Mouse (Mus musculus): ENCODE results near the gene Itpr2. TPM values are rescaled to one million over a fixed set of nuclear protein-coding genes. Genes with fewer than 3 reads are reported as not detected.
A peak's percentile ranks its signal among the peaks of the same experiment; 100 is the strongest.

Gene Itpr2
- total RNA-seq, 2 experiments from 2014 or later = 38.6 to 45.5 TPM

DNA sequence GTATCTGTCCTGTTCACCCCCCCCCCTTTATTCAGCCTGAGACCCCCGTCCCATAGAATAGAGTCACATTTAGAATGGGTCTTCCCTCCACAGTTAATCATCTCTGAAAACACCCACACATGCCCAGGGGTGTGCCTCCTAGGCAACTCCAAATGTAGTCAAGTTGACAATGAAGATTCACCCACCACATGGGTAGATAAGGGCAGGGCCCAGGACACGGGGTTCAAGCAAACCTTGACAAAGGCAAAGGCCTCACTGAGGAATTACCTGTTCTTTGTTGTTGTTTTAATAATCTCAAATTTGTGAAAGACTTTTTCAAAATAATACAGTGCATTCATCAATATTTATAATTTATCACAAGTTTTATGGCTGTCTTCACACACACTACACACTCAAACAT, 2.4 kb upstream of the Itpr2 start:
- no peak for DNase-seq

GRCm38 (mm10) chr6:146502856-146503255, 833 bp upstream of the Itpr2 start:
- DNase-seq = no peak

DNA sequence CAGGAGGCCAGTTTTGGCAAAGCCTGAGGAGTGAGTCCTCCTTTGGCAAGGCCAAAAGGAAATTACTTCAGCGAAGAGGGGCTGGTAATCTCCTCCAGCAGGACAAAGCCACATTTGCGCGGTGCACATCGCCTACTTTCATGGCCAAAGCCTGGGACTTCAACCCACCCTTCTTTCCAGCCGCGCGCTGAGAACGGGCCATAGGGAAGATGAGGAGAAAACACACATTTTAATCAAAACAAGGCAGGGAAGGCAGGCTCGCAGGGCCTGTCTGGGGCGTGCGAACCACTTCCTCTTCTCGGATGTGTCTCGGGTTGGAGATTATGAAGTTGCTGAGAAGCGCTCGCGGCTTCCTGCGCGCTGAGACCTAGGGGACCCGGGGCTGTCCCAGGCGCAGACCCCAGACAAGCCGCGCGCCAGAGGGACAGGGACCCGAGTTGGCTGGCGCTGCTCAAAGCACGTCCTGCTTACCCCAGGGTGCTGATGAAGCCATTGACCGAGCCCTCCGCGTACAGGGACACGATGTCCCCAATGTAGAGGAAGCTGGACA, 632 bp downstream of the Itpr2 start:
- peak; percentile 67 for DNase-seq

- DNase-seq = no peak
Observed at GRCm38 (mm10) chr6:146500771-146501170, 1.3 kb downstream of the Itpr2 start.

DNA sequence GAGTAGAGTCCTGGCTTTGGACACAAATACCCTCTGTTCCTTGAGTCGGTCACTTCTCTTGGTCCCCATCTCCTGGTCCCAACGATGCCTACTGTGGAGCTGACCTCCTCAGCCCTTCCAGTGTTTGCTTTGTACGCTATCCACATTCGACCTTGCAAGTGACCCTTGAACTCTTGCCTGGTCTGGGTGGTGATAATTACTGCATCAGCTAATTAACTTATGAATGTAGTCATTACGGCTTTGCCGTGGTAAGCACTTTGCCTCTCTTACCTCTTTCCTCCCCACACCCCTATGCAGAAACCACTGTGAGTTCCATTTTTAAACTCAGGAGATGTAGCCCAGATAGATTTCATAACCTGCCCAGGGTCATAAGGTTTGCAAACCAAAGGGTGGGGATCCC, 1.8 kb downstream of the Itpr2 start:
- DNase-seq = no peak

- DNase-seq = no peak
Observed at GRCm38 (mm10) chr6:146499566-146499965, 2.5 kb downstream of the Itpr2 start.

DNA sequence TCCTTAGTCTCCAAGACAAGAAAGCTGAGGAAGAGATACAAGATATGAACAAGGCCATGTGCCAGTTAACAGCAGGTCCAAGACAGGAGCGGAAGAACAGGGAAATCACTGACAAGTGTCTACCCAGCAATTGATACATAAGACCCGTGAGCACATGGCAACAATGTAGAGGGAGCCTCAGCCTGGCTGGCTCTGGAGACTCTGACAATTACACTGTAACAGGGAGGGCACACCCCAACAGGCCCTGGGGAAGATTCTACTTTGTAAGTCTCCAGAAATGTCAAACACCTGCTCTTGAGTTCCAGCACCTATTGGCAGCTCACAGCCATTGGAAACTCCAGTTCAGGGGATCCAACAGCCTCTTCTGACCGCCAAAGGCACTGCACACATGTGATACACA, 3.6 kb downstream of the Itpr2 start:
- no peak for DNase-seq

DNA sequence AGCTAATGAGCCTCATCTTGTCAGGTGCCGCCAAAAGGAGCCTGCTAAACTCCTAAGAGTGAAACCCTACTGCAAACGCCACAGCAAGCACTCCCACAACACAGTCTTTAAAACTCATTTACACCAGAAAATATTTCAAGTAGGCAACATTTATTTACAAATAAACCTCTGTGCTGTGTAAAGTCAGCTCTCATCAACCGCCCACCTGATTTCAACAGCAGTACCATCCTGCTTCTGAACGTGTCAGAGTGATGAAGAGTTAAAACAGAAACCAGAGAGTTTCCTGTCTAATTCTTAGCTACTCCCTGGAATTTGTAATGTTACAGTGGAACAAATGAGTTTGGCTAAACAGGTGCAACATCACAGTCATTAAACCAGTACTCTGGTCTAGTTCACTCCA, 4.2 kb downstream of the Itpr2 start:
- no peak for DNase-seq

GRCm38 (mm10) chr6:146497435-146497834, 4.6 kb downstream of the Itpr2 start:
- DNase-seq = no peak

GRCm38 (mm10) chr6:146491680-146492079, 10.3 kb downstream of the Itpr2 start:
- no peak for DNase-seq

DNA sequence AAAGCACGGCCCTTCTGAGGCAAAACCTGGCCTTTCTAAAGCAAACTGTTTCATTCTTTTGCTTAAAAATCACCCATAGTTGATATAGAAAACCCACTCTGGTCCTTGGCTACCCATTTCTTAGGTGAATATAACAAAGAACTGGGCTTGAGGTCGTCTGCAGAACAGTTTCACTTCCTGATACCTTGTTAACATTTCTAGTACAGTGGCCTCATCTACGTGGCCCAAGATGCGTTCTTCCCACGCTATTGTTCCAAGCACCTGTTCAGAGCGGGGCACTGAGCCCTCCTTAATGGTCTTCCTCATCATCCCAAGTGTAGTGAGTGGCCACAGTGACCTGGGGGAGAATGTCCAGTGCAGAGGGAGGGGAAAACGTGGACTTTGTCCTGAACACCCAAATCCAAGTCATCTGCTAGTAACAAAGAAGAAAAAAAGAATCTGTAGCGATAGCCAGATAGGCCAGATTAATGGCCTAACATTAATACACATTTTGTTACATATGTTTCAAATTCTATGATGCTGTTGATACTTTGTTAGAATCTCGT, 11.5 kb downstream of the Itpr2 start:
- DNase-seq = no peak

DNA sequence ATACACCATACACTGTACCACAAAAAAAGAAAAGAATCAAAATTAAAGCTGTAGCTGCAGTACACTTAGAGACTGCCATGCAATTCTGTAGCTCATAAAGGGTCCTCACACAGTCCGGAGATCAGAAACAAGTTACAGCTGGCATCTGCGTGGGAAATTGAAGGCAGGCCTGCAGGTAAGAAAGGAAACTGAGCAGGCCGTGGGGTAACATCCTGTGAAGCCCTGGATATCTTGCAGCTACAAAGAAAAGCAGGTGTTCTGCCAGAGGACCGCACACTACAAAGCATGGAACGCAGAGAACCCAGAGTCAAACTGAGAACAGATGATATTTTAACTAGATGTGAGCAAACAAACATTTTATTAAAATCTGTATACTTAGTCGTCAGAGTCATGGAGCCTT, 12.2 kb downstream of the Itpr2 start:
- no peak for DNase-seq

GRCm38 (mm10) chr6:146488749-146489148, 13.3 kb downstream of the Itpr2 start:
- no peak for DNase-seq

DNA sequence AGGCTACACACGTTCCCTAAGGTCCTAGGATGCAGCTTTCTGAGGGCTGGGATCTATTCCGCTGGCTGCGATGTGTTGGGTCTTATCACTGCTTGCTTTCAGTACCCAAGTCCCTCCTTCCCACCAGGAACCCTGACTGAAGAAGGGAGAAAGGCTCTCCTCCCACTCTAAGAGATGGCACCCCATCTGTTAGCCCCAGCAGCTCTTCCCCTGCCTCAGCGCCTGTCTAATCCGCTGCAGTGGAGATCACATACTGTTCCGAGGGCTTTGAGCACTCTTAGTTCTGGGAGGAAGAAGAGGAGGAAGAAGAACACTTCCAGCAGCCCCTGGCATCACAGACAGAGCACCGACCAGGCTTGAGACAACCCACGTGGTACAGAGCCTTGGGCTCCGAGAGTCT, 14.9 kb downstream of the Itpr2 start:
- no peak for DNase-seq

DNA sequence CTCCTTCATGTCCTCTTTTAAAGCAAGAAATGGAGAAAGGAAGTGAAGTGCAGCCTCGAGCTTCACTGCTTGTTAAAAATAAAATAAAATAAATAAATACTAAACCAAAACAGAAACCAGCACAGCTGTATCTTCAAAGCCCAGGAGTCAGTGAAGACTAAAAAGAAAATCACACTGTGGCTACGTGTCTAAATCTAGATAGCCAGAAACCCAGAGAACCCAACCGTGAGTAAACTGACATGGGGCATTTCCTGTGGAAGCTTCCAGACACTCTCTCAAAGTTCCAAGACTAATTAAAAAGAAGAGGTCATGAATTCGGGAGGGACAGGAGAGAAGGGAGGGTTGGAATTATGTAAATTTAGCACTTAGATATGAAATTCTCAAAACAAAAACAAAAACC, 15.9 kb downstream of the Itpr2 start:
- no peak for DNase-seq

DNA sequence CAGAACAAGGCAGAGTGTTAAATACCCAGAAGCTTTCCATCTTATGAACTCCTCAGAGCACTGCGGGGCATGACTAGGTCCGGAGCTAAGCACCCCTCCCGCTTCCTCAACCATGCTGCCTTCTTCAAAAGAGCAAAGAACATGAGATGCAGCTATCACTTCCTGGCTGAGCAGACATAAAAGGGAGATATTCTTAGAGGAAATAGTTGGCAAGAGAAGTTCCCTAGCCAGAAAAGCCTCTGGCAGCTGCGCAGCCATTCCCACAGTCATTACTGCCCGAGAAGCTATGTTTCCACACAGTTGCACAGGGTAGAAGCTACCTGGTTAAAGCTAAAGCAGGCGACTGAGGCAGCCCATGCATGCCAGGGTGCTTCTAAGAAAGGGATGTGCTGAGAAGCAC, 20.6 kb downstream of the Itpr2 start:
- DNase-seq = no peak

DNA sequence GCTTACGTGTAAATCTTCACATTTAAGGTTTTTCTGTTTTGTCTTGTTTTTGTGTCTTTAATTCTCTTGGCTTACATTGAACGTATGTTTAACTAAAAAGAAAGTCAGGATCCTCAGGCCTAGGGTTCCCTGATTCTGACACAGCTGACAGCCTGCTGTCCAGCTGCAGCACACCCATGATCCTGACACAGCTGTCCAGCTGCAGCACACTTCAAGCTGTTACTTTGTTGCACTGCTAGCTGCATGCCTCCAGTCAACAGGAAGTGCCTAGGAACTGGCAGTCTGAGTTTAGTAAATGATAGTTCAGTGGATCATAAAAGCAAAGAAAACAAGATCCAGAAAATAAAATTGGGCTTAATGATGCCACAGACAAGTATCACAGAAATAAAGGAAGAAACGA, 21.1 kb downstream of the Itpr2 start:
- DNase-seq = no peak

- no peak for DNase-seq
Observed at GRCm38 (mm10) chr6:146478888-146479683, 22.9 kb downstream of the Itpr2 start.

DNA sequence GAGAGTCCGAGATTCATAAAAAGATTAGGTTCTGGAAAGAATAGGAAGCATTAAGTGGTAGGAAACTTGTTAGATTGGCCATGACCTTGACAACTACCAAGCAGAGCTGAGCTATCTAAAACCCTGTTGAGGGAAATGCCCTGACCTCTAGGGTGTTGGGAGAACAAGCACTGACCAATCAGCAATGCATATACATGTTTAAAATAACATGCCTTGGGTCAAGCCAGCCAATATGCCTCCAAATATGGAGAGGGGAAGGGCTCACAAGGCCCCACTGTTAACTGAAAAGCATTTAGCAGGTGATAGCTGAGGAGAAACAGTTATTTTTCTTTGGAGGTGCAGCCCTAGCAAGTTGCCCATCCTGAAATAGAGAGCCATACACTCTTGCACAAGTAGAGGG, 25.2 kb downstream of the Itpr2 start:
- no peak for DNase-seq

DNA sequence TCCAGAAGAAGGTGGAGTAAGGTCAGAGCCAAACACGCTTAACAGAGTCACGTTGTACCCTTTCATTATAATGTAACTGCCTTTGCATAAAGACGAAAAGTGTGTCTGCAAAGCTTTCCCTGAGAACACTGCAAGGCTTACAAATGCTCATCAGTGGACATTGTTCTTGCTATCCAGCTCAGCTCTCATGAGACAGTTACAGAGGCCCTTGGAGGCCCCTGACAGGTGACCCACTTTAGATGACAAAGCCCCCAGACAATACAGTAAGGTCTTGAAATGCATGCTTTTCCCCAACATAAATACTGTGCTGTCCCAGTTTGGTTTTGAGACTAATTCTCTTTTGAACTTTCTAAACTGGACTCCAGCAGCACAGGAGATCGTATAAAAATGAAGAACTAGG, 27.9 kb downstream of the Itpr2 start:
- no peak for DNase-seq

- DNase-seq = peak; percentile 16
Observed at GRCm38 (mm10) chr6:146473216-146473955, 28.6 kb downstream of the Itpr2 start.

DNA sequence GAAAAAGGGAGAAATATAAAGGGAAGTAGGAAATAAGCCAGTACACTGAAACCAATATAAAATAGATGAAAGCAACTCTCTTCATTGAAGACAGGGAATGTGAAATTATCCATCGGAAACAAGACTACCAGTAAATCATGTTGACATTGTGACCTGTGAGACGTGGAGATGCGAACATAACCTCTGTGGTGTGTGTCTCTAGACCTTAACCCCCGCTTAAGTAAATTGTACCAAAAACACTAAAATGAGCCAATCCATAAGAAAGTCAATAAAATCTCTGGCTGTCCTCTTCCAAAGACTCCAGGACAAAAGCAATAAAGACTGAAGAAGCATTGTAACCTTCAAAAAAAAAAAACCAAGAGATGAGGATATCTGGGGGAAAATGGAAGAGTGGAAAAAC, 31.6 kb downstream of the Itpr2 start:
- no peak for DNase-seq

GRCm38 (mm10) chr6:146469936-146470335, 32.1 kb downstream of the Itpr2 start:
- no peak for DNase-seq

DNA sequence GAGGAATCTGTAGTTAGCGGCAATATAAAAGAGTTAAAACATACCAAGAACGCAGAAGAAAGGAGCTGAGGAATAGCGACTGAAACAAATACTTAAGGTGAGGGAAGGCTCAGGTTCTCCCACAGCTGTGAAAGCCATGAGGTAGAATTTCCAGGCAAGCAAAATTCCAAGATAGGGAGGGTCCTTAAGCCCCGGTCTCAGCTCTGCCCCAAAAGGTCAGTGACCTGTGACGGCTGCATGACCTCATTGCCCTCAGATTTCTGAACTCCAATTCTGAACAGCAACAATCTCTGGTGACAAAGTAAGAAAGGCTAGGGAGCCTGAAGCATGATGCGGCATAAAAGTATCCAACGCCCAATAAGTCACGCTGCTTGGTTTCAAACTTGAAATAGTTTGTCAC, 33.7 kb downstream of the Itpr2 start:
- no peak for DNase-seq
